11 mouse cellular contexts compared by ENCODE assay signal in the genomic region with DNA sequence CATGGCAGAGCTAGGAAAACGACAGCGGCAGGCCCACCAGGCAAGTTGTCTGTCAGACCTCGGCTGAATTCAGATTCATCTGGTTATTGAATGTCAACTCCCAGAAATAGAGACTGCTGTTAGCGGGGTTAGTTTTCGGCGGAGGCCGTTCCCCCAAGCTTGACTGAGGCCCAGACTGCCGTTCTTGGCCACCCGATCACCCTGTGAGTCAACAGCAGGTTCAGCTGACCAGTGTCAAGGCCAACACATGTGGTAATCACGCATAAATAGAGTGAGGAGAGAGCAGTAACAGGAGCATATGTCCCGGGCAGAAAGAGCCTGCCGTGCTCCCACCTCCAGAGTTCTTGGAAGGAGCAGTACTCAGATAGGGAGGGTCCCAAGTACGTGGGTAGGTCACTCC. TPM values are rescaled to one million over a fixed set of nuclear protein-coding genes. Genes with fewer than 3 reads are reported as not detected.
DNase-seq lines count a peak whose midpoint lies in the region; ATAC-seq and TF ChIP-seq lines count a peak whose summit lies in the region.
"Had no signal": no experiment of that assay in that cellular context is flagged by ENCODE, and none has a peak within 500 bp of the region (broad histone marks: within the 10 kb centered on the region; RNA-seq: fewer than 3 reads in every experiment).

No protein-coding gene starts in this region.

- 30% methylated on average over 13 of the region's 13 CpGs for WGBS in cerebellum, adult 2 months
- 64% methylated on average over 13 of the region's 13 CpGs for WGBS in liver, embryonic 13.5 days (ENCODE audit: insufficient replicate concordance)
- WGBS in midbrain, embryonic 10.5 days, result 90% methylated on average over 13 of the region's 13 CpGs

- peak in 1 of 2 experiments; percentile 33 for DNase-seq in cerebellum, adult 2 months
- no peak for DNase-seq in cerebellum, postnatal 36 days
- DNase-seq in MN1 (ENCODE audit: low spot score), result peak; percentile 48
- DNase-seq in gastrocnemius, postnatal 10 days, result peak; percentile 58
- DNase-seq in liver, embryonic 13.5 days, result no peak
- no peak for DNase-seq in embryo, embryonic 9.5 days (ENCODE audit: extremely low spot score)
- no peak for DNase-seq in right cerebral cortex, adult 18-20 months
- DNase-seq in midbrain, embryonic 10.5 days (ENCODE audit: low spot score), result no peak
- DNase-seq: forebrain, postnatal 0 days; kidney, adult 2 months had no signal

- peaks cover 29% of the 10 kb centered on the region for H3K4me1 ChIP-seq in cerebellum, adult 2 months (ENCODE audit: control insufficient read depth, insufficient read depth, low read length)
- peaks cover 65% of the 10 kb centered on the region for H3K4me1 ChIP-seq in liver, embryonic 13.5 days (replicated peaks)
- peaks cover 28% of the 10 kb centered on the region for H3K4me1 ChIP-seq in midbrain, embryonic 10.5 days

- no peak for TF ChIP-seq POLR2A in cerebellum, adult 2 months (IDR thresholded peaks at IDR 0.05; ENCODE audit: borderline replicate concordance, insufficient read depth, low read length)

- H3K4me2 ChIP-seq in liver, embryonic 13.5 days, result no peak overlapping the region
- H3K4me2 ChIP-seq: limb, embryonic 13.5 days had no signal

- peaks cover 65% of the 10 kb centered on the region for H3K36me3 ChIP-seq in liver, embryonic 13.5 days
- H3K36me3 ChIP-seq in midbrain, embryonic 10.5 days, result peaks cover 70% of the 10 kb centered on the region

- TF ChIP-seq CTCF in cerebellum, adult 2 months (IDR thresholded peaks at IDR 0.05; ENCODE audit: borderline replicate concordance, insufficient read depth, low read depth, low read length), result no peak

- H3K4me3 ChIP-seq in cerebellum, adult 2 months (replicated peaks; ENCODE audit: insufficient read depth, low read depth, low read length), result no peak overlapping the region
- H3K4me3 ChIP-seq in liver, embryonic 13.5 days (replicated peaks), result no peak overlapping the region
- no peak overlapping the region for H3K4me3 ChIP-seq in midbrain, embryonic 10.5 days
- H3K4me3 ChIP-seq: limb, embryonic 13.5 days had no signal

- H3K27me3 ChIP-seq in cerebellum, adult 2 months (ENCODE audit: control insufficient read depth, insufficient read depth, low read length), result no peaks in the 10 kb centered on the region
- no peaks in the 10 kb centered on the region for H3K27me3 ChIP-seq in liver, embryonic 13.5 days
- H3K27me3 ChIP-seq in midbrain, embryonic 10.5 days (ENCODE audit: low read depth, poor library complexity, severe bottlenecking), result no peaks in the 10 kb centered on the region
- H3K27me3 ChIP-seq: limb, embryonic 13.5 days had no signal

- ATAC-seq in liver, embryonic 13.5 days (ENCODE audit: low read depth), result peak; percentile 14; the same call in 1 of the 2 replicates
- ATAC-seq: forebrain, postnatal 0 days had no signal

- H3K27ac ChIP-seq in cerebellum, adult 2 months (ENCODE audit: insufficient read depth, low read length), result peak overlapping the region; percentile 37; the same call in 1 of the 2 replicates
- peak overlapping the region; percentile 44 for H3K27ac ChIP-seq in liver, embryonic 13.5 days
- no peak overlapping the region for H3K27ac ChIP-seq in midbrain, embryonic 10.5 days (replicated peaks)
- H3K27ac ChIP-seq: limb, embryonic 13.5 days had no signal

- no peak overlapping the region for H3K9ac ChIP-seq in liver, embryonic 13.5 days
- H3K9ac ChIP-seq: forebrain, postnatal 0 days; limb, embryonic 13.5 days had no signal

- H3K9me3 ChIP-seq in liver, embryonic 13.5 days (replicated peaks), result no peaks in the 10 kb centered on the region
- H3K9me3 ChIP-seq in midbrain, embryonic 10.5 days (replicated peaks), result no peaks in the 10 kb centered on the region
- H3K9me3 ChIP-seq: limb, embryonic 13.5 days had no signal

RNA-seq across cellular contexts. Expression of gene Hspb1, which starts 19.5 kb away (rescaled TPM):
- 42.9 and 49.2 TPM in 2 replicates for polyA plus RNA-seq in cerebellum, adult 2 months (2012; rRNA removed)
- total RNA-seq in gastrocnemius, postnatal 10 days (2021), result 100 to 1,000 TPM; 357 to 451 TPM
- polyA plus RNA-seq in liver, embryonic 13.5 days (2015; fragmentation: Nextera tagmentation; extraction: Ambion mirVana), result 6.4 and 7.3 TPM in 2 replicates
- 7.8 and 8.5 TPM in 2 replicates for polyA plus RNA-seq in midbrain, embryonic 10.5 days (2016; fragmentation: Nextera tagmentation; extraction: Ambion mirVana)

RNA-seq across cellular contexts. Expression of gene Ywhag, which starts 27.2 kb away (rescaled TPM):
- polyA plus RNA-seq in cerebellum, adult 2 months (2012; rRNA removed), result 445 and 493 TPM in 2 replicates
- 100 to 1,000 TPM; 302 to 322 TPM for total RNA-seq in gastrocnemius, postnatal 10 days (2021)
- 80.8 and 100 TPM in 2 replicates for polyA plus RNA-seq in liver, embryonic 13.5 days (2015; fragmentation: Nextera tagmentation; extraction: Ambion mirVana)
- 270 and 311 TPM in 2 replicates for polyA plus RNA-seq in midbrain, embryonic 10.5 days (2016; fragmentation: Nextera tagmentation; extraction: Ambion mirVana)

Comparison
In these comparisons a context has a peak if more than half of its experiments do, and no peak if none do; other contexts are left out.
1. DNase-seq: peak in MN1 (single experiment) and gastrocnemius, postnatal 10 days (single experiment); none in cerebellum, postnatal 36 days (0 of 2), liver, embryonic 13.5 days (single experiment), embryo, embryonic 9.5 days (single experiment), right cerebral cortex, adult 18-20 months (single experiment) and midbrain, embryonic 10.5 days (single experiment).